Mouse (Mus musculus) mature B cell (primary cell): Measurements from ENCODE around the gene Pptc7.

ENCODE experiments used
- in situ Hi-C: fragments of 300-500 bp; cut with MboI; formaldehyde crosslinking; loops from 2 replicates; pipeline ENCODE4 v1.14.3; 2019

Gene Pptc7

GRCm38 (mm10) chr5:122327283-122327682, 43.1 kb downstream of the Pptc7 start:
- in situ Hi-C loops, result no loop called here

- in situ Hi-C loops, result no loop called here
Observed at GRCm38 (mm10) chr5:122330269-122330668, 46.1 kb downstream of the Pptc7 start.

GRCm38 (mm10) chr5:122334682-122335081, 50.5 kb downstream of the Pptc7 start:
- in situ Hi-C loops, result no loop called here

DNA sequence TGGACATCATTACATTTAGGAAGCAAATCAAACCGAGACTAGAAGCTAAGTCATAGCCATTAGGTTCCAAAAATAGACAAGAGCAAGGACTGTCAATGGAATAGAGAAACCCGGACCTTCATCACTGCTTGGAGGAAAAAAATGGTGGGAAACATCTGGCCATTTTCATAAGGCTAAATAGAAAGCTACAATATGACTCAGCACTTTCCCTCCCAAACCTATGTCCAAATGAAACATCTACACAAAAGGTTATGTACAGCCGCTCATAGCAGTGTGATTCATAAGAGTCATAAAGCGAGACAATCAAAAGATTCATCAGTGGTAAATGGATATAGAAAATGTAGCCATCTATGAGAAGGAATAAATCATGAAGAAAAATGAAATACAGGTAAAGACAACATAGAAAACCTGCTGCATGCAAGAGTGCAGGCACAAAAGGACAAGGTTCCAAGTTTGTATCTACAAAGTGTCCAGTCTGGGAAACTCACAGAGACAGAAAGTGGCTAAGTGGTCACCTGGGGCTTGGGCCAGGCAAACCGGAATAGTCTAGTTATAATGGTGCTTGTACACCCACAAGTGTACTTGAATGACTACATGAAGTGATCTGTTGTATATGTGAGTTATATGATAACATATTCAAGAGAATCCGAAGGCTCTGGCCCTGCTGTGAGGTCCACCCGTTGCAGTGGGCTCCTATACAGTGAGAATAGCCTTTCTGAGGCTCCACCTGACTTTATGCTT, 52.6 kb downstream of the Pptc7 start:
- in situ Hi-C loops, result no loop called here

DNA sequence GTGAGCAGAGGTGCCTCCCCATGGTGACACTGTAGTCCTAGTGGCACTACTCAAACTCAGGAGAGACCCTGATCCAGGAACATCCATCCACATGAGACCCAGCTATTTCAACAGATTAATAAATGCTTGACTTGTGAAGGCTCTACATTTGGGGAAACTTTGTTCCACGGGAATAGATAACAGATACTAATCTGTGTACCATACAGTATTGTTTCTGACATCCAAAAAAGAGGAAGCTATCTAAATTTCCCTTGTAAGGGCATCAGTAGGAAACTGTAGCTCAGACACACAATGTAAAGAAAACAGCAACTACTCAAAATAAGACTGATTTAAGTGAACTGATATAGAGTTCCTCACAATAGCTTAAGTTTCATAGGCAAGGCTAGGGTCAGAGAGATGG, 58.7 kb downstream of the Pptc7 start:
- in situ Hi-C loops, result no loop called here

- in situ Hi-C loops, result no loop called here
Observed at GRCm38 (mm10) chr5:122343768-122344167, 59.6 kb downstream of the Pptc7 start.

DNA sequence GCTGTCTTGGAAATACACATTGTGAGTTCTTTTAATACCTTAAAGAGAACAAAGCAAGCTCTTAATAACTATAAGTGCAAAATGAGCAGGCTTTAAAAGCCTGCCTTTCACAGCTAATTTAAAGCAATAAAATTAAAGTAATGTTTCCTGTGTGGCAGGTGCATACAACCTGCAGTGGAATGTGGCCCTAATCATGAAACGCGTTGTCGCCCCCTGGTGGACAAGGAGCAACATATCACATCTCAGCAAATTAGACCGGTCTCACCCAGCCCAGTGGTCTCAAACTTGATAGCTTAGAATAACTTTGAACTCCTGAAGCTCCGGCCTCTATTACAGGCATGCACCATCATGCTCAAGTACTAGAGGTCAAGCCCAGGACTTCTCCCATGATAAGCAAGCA, 60.1 kb downstream of the Pptc7 start:
- in situ Hi-C loops, result no loop called here

DNA sequence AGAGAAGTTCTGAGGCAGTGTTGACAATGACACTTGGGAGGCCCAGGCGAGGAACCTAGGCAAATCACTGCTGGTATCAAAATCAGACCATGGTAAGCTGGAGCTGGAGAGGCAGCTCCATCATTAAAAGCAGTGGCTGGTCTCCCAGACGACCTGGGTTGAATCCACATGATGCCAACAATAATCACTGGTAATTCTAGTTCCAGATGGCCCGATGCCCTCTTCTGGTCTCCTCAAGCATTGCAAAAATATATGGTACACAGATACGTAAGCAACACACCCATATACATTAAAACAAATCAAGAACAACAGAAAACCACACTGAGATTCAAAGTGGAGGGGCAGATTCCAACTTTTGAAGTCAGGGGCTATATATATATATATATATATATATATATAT, 61.6 kb downstream of the Pptc7 start:
- in situ Hi-C loops, result no loop called here

GRCm38 (mm10) chr5:122353807-122354491, 69.8 kb downstream of the Pptc7 start, which contains the start of the genes Rad9b and Vps29:
Rad9b (minus strand) TSS chr5:122354233.
Vps29 (plus strand) TSS chr5:122354369.
- in situ Hi-C loops, result no loop called here

- in situ Hi-C loops, result no loop called here
Observed at GRCm38 (mm10) chr5:122354492-122355067, 70.4 kb downstream of the Pptc7 start.

- in situ Hi-C loops, result no loop called here
Observed at GRCm38 (mm10) chr5:122371591-122372191, 87.5 kb downstream of the Pptc7 start, which contains the start of gene Gpn3. Gpn3 (plus strand) TSS chr5:122371876.

- in situ Hi-C loops, result no loop called here
Observed at GRCm38 (mm10) chr5:122372192-122372769, 88.1 kb downstream of the Pptc7 start, which contains the start of gene Fam216a. Fam216a (minus strand) TSS chr5:122372364.

DNA sequence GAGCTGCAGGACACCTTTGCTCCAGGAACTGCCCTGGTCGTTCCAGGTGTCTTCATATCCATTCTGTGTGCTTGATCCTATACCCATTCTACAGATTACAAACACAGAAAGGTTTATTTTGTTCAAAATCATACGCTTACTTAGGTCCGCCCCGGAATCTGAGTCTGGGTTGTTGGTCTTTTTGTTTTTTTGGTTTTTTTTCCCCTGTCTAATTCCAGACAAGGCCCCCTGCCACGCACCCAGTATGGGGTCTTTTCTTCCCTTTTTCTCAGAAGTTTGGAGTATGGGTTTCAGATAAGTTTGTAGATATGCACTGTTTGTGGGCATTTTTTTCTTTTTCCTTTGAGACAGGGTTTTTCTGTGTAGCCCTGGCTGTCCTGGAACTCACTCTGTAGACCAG, 88.7 kb downstream of the Pptc7 start:
- in situ Hi-C loops, result no loop called here
